Mouse (Mus musculus) natural killer cell, adult 2 months (primary cell): ENCODE measurements at regions not wholly inside any gene's neighbourhood (a gene's known extent, or its start where the extent isn't known, plus 50 kb on each side); places are given as distances from the start of the nearest gene placed in this dataset.

Experiments used
- DNase-seq, 2 experiments: peaks; one replicate each; pipeline ENCODE4 v3.0.0; 2022; ENCODE audit warnings: low spot score in 2 of 2

DNA sequence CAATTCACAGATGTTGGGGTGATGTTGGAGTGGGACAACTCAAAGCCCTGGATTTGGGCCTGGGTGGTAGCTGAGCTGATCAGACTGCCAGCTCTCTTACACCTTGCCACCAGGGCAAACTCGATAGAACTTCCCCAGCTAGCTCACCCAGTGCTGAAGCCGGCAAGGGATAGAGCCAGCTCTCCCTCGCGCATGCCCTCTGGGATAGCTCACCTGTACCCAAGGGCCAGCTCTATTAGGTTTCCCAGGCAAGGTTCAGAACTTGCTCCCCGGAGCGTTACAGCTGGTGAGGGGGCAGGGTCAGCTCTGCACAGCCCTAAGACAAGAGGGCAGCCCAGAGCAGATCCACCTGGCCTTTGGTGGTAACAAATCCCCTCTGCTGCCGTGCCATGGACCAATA lies 54.1 kb upstream of the 1700012A03Rik start:
- no peak for DNase-seq

DNA sequence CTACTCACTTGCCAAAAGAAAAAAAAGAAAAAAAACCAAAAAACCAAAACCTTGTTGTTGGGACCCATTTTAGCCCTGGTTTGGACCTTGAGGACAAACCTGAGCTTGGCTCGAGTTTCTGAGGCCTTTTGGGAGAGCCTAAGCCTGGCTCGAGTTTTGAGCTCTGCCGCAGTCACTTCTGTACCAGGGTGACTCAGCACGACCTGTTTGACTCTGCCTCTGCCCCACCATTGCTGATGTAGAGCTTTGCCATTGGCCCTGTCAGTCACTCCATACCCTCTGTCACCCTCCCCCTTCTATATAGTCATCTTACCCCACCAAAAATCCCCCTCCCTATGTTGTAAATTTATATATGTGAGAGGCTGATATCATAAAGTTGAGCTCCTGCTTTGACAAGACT lies 54.8 kb upstream of the 1700012A03Rik start:
- no peak for DNase-seq

DNA sequence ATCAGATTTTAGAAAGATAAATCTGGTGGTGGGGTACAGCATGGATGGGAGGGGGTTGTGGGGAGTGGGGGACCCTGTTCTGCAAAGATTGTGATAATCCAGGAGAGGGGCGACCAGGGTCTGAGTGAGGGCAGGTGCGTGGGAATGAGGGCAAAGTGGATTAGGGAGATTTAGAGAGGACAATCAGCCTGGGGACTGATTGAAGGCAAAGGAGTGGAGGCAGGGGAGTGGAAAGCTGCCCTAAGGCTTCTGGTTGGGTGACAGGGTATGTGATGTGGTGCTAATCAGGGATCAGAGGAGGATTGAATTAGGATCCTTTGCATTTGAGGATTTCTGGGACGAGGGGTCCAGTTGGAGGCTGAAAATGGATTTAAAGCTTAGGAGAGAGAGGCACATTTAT lies 64.3 kb upstream of the 1700012A03Rik start:
- no peak for DNase-seq

DNA sequence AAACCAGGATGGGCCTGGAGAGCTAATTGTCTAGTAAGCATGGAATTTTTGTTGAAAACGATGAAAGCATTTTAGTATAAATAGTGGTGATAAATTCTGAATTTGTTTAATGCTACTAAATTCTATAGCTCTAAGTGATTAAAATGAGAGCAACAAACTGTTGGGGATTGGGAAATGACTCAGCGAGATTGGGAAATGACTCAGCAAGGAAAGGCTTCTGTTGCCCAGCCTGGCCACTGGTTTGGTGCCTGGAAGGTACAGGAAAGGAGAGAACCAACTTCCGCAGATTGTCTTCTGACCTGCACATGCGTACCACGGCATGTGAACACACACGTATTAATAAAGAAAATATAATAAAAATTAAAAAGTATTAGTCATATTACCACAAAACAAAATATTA lies 73.3 kb upstream of the 1700012A03Rik start:
- DNase-seq: no peak

DNA sequence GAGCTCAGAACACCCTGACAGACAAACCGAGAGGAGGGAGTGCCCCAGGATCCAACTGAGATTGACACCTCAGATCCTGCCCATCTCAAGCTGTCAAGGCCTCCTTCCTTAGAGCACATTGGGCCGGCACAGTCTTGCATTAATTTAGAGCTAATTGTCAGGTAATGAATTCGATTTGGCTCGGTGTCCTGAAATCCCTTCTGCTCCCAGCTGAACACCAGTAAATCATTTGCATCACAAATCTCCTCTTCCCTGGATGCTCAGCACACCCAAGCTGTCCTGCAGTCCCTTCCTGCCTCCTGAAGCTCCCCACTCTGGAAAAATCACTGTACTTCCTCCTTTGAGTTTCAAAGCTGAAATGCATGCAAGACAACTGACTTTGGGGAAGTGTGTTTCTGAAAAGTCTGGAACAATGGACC lies 102.0 kb upstream of the 1700012A03Rik start:
- DNase-seq: no peak

DNA sequence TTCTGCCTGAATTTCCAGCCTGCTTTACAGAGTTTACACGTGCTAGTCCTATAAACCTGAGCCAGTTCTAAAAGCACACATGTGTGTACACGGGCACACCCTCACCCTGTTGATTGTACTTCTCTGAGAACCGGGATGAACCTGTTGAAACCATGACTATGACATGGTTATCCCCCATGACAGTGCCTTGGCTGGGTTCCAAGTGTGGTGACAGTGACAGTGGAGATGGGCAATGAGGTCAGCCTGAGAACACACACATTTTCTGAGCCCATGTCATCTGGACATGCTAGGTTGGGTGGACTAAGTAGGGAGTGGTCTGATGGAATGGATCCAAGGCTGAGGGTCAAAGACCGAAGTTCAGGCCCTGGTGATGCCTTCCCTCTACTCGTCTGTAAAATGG lies 103.5 kb upstream of the 1700012A03Rik start:
- DNase-seq: no peak

DNA sequence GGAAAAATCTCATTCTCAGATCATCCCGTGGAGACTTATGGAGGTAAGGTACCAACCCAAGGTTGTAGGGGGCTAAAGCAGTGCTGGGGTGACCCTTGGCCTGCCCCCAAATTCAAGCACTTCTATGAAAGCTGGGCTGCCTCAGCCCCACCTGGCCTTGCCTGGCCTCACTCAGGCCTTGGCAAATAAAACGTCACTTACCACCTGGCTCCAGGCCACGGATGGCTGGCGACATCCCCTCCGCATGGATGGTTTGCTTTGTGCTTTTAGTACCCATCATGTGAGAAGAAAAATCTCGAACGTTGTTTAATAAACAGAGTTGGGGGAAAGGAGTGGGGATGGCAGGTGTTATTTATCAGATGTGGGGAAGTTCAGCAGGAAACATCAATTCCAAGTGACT lies 104.7 kb upstream of the 1700012A03Rik start:
- DNase-seq: no peak

DNA sequence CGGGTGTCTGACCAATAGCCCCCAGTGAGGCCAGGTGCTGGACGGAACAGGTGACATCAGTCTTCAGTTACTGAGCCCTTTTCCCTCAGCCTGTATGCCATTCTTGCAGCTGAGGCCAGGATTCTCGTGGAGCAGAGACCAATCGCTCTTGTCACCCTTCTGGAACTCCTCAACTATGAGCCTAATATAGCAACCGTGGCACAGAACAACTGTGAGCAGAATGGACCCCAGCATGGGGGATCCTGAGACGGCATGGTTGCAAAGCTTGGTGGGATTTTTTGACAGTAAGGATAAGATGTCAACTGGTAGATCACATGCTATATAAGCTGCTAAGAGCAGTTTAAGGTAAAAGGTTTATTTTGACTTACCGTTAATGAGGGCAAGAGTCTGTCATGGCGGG lies 105.5 kb upstream of the 1700012A03Rik start:
- DNase-seq: no peak

DNA sequence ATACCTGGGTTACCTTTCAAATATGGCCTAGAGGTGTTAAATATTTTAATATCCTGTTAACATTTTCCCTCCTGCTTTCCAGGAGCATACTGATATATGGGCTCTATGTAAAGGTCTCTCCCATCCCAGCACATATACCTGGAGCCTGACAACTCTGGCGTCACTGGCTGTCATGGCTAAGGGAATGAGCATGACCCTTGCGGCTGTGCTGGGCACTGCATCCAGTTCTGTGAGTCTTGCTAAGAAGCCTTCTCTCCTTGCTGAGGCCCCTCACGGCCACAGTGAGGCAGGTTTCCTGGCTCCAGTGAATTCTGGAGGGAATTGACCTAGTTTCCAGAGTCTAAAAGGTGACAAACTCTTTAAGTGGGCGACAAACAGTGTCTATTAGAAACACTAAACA lies 107.3 kb upstream of the 1700012A03Rik start:
- no peak for DNase-seq

DNA sequence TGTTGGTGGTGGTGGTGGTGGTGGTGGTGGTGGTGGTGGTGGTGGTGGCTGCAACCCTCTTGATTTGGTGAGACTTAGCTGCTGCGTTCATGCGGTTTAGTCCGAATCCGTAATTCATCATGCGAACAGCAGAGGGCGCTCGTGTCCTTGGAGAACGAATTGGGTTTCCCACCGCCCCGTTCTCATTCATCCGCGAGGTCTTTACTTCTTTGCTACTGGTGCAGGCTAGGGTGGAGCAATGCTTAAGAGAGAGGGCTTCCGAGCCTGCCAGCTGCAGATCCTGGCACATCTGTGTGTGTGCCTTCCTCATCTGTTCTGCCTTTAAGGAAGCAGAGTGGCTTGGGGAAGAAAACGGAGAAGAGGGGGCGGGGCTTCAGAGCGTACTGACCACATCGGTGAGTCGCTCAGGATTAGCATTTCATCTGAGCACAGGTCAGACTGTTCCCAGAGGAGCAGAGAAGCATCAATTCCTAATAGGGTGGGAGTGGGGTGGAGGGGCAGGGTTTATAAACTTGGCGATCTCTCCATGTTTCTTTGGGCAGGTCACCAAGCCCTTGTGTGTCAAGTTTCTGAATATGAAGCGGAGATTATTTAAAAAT lies 111.7 kb upstream of the 1700012A03Rik start:
- peak; percentile 3 to 36 for DNase-seq

DNA sequence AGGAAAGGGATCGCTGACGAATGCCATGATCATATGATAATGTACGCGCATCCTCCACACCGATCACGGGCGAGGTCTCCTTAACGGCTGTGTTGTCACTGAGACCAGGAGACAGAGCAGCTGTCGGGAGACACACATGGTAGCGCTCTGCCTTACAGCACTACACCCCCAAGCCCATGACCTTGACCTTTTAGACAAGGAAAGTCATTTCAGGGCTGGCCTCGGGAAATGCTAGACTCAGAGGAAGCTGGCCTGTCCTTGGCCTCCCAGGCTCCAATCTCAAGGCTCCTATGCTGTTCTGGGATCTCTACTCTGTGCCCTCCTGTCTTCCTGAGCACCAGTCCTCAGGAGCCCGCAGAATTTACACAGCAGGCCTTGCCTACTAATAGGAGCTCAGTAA lies 112.9 kb upstream of the 1700012A03Rik start:
- no peak for DNase-seq

DNA sequence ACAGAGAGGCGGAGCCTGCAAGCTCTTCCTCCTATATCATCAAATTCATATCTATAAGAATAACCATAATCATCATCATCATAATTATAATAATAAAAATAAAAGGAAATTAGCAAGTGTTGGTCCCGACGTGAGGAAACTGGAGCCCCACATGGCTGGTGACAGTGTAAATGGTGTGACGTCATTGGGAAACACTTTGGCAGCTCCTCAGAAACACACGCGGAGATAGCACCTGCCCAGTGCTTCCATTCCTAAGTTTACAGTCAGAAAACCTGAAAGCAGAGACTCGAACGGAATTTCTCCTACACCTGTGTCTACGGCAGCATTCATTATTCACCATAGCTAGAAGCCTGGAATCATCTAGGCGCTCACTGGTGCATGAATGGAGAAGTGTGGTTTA lies 115.2 kb upstream of the 1700012A03Rik start:
- DNase-seq: no peak

DNA sequence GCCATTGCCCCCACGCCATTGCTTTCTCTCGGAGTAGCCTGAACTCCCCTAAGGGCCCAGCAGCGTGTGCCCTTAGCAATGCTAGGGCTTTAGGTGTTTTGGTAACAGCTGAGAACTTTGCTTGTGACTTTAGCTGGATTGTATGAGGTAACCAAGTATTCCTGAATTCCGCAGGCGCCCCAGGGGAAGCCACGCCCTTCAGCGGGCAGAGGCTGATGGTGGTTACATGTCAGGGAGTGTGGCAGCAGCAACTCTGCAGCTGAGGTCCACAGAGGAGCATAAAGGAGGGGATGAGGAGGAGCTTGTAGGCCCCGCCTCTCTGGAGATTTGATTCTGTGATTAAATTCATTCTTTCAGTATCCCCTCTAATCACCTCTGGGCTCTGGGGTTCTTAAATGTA lies 116.1 kb upstream of the 1700012A03Rik start:
- no peak for DNase-seq

DNA sequence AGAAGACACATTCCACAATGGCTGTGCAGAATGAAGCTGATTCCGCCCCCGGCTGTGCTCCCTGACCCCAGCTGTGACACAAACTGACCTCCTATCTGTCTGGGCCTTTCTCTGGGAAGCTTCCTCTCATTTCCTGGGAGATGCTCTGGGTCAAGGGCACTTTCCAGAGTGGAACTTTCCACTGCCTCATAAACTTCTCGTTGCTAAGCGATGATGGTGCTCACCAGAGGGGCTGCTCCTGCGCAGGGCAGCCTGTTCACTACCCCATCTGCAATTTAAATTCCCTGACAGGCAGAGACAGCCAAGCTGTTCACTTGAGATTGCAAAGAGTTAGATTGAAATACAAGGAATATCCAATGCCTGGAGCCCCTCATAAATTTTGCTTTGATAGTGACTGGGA lies 116.7 kb upstream of the 1700012A03Rik start:
- DNase-seq: no peak

DNA sequence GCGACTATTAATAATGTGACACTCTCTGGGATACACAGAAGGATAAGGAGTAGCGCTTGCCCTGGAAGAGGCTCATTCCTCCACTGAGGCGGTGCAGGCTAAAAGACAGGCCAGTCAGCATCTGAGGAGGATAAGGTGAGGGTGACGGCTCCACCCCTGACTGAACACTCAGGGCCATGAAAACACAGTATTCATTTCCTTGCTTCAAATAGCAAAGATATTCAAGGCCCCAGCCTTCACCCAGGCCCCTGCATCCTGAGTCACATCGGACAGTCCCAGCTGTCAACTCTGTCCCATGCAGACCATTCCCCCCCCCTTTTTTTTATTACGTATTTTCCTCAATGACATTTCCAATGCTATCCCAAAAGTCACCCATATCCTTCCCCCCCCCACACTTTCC lies 118.9 kb upstream of the 1700012A03Rik start:
- DNase-seq: no peak

DNA sequence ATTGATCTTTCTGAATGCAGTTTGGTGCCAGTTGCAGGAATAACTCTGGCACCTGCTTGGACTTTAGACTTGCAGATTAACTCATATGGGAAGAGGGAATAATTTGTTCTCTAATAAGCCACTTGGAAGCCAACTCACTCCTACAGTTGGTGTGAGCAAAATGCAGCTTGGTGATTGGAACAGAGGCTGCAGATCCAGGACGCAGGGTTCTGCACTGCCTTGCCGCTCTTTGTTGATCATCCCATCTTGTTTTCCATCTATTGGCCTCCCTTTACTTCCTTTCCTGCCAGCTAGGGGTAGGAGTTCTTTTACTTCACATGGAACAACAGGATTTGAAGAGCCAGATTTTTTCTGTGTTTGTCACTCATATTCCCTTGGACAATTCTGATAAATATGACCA lies 120.9 kb upstream of the 1700012A03Rik start:
- DNase-seq: no peak

DNA sequence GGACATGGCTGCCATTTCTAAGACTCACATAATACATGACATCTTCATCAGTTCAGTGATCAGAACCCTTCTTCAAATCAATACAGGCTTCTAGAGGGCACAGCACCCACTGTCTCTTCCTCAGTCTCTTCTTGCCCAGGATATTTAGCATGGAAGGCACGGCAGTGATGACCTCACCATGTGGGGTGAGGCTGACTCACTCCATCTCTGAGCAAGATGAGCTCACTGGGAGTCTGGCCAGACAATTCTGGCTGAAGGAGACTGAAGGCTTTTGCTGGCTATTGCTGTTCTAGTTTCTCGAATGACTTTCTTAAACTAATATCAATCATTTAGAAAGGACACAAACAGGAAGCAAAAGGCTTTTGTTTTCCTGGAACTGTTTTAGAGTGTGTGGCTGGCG lies 122.9 kb upstream of the 1700012A03Rik start:
- DNase-seq: no peak

DNA sequence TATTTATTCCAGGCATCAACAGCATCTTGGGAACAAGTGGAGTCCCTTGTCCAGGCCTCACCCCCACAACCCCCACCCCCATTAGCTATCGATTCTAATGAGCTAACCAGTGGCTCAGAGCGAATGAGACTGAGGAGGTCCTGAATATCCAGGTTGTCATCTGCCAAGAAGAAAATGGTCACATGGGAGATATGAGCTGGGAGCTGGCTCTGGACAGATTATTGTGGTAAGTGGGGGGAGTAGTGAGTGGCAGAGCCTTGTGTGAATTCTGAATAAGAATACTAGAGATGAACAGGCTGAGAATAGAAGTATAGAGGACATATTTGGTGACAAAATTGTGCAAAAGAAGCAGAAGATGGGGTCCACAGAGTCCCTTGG lies 125.4 kb upstream of the 1700012A03Rik start:
- DNase-seq: no peak

DNA sequence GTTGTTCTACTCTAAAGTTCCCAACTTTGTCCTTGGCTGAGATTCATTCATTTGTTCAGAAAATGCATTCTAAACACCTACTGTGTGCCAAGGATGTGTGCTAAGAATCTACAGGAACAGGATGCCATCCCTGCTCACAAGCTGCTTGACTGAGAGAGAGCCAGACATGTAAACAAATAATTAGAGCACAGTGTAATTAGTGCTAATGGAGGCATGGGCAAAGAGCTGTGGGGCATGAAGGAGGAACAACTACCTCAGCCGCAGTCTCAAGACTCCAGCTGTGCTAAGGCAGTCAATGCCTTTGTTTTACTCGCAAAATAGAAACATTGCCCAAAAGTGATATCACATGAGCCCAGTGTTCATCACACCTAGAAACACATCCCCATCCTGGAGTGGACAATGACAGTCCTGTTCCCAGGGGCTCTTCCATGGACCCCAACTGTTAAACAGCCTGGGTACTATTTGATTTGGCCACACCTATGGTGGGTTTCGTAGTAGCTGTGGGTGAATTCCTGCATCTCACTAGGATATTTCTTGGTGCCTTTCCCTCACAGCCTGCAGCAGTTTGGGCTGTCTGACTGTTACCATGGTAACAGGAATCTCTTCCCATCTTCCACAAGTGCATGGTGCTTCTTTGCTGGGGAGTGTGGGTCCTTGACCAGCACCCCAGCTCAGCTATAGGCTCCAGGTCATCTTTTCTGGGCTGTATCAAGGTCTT lies 125.9 kb upstream of the 1700012A03Rik start:
- DNase-seq: no peak

DNA sequence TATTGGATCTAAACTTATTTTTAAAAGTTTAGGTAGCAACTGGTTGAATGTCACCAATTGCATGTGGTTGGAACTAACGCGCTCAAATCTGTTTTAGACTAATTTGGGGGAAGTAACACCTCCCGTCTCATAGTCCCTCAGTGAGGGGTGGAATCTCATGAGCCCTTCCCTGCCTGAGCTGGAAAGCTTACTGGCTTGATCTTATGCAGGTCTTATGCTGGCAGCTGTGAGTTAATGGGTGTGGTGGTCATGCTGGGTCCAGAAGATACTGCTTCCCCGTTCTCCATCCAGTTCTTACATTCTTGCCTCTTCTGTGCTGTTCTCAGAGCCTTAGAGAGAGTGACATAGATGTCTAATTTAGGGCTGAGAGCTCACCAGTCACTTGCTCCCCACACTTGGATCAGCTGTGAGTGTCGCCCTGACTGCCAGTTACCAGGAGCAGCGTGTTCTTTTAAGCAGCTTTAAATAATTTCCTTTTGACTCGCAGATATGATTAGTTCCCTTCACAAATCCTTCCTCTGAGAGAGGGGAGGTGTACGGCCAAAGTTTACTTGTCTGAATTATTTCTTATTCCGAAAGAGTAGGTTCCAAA lies 128.4 kb upstream of the 1700012A03Rik start:
- DNase-seq: no peak

DNA sequence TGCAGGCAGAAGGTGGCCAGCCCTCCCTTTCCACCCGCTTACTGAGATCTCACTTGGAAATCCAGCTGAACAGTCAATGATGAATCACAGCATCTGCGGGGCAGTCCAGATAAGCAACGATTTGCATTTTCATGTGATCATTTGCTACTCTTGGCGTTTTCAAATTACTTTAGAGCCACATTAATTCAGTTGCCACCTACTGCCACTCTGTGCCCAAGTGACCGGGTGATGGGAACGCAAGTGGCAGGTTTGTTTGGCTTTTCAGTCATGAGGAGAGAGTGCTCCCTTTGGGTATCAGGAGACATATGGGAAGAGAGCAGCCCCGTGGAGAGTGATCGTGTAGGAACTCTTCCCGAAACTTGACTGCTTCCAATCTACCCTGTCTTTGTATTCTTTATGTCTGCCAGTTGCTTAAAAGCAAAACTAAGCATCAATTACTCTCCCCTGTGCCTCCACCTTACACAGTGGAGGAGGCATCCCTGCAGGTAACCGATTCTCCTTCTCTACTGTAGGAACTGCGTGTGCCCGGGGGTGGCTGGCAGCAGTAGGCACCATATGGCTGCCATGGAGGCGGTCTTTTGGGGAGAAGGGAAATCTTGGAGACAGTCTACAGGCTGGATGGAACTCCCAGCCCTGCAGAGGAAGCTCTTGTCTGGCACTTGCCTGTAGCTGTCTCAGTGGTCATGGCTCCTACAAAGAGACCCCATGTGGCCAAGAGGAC lies 132.5 kb upstream of the 1700012A03Rik start:
- DNase-seq: no peak

DNA sequence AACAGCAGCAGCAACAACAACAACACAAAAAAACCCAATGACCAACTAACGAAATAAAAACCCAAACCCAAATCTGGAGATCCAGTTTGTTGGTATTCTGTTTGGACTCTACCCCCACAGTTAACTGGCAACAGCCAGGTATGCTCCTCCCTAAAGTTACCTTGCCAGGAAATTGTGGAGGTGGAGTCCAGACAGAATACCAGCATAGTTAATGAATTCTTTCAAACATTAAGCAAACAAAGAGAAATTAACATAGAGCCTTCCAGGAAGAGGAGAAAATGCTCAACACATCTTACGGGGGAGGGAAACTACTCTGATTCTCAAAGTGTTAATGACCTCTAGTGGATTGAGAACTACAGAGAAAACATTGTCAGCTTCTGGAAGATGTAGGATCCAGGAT lies 148.3 kb upstream of the 1700012A03Rik start:
- no peak for DNase-seq

DNA sequence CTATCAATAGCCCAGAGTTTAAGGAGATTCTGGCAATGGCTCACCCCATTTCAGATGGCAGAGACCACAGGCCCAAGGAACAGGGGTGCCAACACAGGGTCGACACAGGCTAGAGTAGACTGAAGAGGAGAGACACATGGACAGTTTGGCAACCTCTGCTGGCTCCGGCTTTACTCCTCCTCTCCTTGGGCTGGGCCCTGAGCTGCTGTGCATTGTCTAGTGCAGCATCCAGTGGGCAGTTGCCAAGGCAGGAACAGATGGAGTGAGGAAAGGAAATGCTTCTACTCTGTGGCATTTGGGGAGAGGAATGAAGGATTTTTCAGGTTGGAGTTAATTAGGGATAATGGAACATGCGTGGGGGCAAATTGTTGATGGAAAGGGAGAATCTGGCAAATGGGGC lies 151.0 kb upstream of the 1700012A03Rik start:
- DNase-seq: no peak
